Mouse (Mus musculus) limb, embryonic 14.5 days (tissue): ENCODE results near the gene Pold4. TPM values are rescaled to one million over a fixed set of nuclear protein-coding genes. Genes with fewer than 3 reads are reported as not detected.

ENCODE experiments used
- ATAC-seq: fragments of 200-750 bp; cut with Nextera tagmentation; 2 replicates; pipeline ENCODE4 v1.8.0; 2017; ENCODE audit warnings: low read depth, moderate number of reproducible peaks, moderate TSS enrichment; ENCODE audit not compliant: low FRiP score
- DNase-seq: peaks from one replicate; pipeline ENCODE4 v3.0.0-alpha.2; 2015; ENCODE audit warnings: low spot score
- H3K27ac ChIP-seq: fragments of 300-500 bp; sonication (generic); replicated peaks from 2 replicates; pipeline ENCODE4 v1.5.1; 2014; ENCODE audit warnings: low read depth, mild to moderate bottlenecking, low read length, moderate library complexity, mixed read lengths
- H3K27me3 ChIP-seq: fragments of 300-500 bp; sonication (generic); 2 replicates; pipeline ENCODE4 v1.6.1; 2014; ENCODE audit warnings: low read length, mixed read lengths; ENCODE audit not compliant: control insufficient read depth, insufficient read depth
- H3K36me3 ChIP-seq: fragments of 300-500 bp; sonication (generic); 2 replicates; pipeline ENCODE4 v1.6.1; 2014; ENCODE audit warnings: mild to moderate bottlenecking, low read length, moderate library complexity, mixed read lengths; ENCODE audit not compliant: control insufficient read depth, insufficient read depth
- H3K4me1 ChIP-seq: fragments of 300-500 bp; sonication (generic); 2 replicates; pipeline ENCODE4 v1.6.1; 2014; ENCODE audit warnings: antibody characterized with exemption, low read length, mixed read lengths; ENCODE audit not compliant: control insufficient read depth, insufficient read depth
- H3K4me2 ChIP-seq: fragments of 300-500 bp; sonication (generic); replicated peaks from 2 replicates; pipeline ENCODE4 v1.6.1; 2014; ENCODE audit warnings: low read depth, mild to moderate bottlenecking, low read length, moderate library complexity; ENCODE audit not compliant: severe bottlenecking
- H3K4me3 ChIP-seq: fragments of 300-500 bp; sonication (generic); replicated peaks from 2 replicates; pipeline ENCODE4 v1.5.1; 2014; ENCODE audit warnings: low read length
- H3K9ac ChIP-seq: fragments of 300-500 bp; sonication (generic); 2 replicates; pipeline ENCODE4 v1.6.1; 2014; ENCODE audit warnings: mild to moderate bottlenecking, low read depth, low read length, moderate library complexity; ENCODE audit not compliant: severe bottlenecking
- H3K9me3 ChIP-seq: fragments of 300-500 bp; sonication (generic); 2 replicates; pipeline ENCODE4 v1.6.1; 2016; ENCODE audit warnings: low read length; ENCODE audit not compliant: control insufficient read depth
- POLR2A ChIP-seq: fragments of 200-500 bp; IDR thresholded peaks from 2 replicates; pipeline ENCODE4 v1.8.0; 2012; ENCODE audit warnings: inconsistent platforms, mild to moderate bottlenecking, moderate library complexity, borderline replicate concordance; ENCODE audit not compliant: insufficient read depth, insufficient read length; ENCODE audit errors: extremely low read depth
- WGBS: fragments of 180-500 bp; shearing (Covaris S2); extraction: QIAGEN DNeasy Blood & Tissue Kit; methylation state at CpG from one replicate; pipeline ENCODE4 v1.1.7; 2014; 5-methylcytosine and 5-hydroxymethylcytosine counted together
- polyA plus RNA-seq, 2 experiments: library from polyadenylated mRNA; depleted of rRNA in 1 of 2; stranded (reverse) in 1 of 2; unstranded in 1 of 2; fragments of >200 nt; fragmentation: Nextera tagmentation in 1 of 2; extraction: Ambion mirVana in 1 of 2; gene quantifications; 2 replicates each; pipeline versions ENCODE4 v1.2.1 to v1.2.3; 2012 to 2014

The Pold4 gene
- polyA plus RNA-seq, 2 experiments, result 26.5 to 48.0 TPM

DNA sequence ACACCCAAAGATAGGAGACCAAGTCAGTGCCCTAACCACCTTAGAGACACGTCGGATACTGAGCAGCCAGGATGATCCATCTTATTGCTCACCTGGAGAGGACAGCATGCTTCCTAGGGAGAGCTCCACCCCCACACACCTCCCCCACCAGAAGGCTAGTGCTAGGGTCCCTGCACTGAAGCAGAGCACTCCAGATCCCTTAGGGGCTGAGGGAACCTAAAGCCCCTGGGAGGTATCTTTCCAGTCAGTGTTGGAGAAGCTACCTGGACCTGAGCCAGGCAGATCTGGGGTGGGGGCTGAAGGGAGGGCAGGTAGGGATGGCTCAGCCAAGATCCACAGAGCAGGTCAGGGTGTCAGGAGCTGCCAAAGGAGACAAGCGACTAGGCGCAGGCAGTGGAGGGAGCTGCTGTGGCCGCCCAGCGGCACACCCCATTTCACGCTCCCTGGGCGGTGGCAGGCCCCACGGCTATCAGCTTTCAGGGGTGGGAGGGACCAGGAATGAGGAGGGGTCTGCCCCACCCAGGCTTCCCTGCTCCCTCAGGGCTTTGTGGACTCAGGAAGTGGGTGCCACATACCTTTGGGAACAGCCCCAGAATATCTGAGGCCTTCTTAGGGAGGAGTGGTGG is 2.1 kb upstream of the Pold4 start:
- no peak for ATAC-seq
- H3K27ac ChIP-seq, result no peak overlapping the region
- 33% methylated on average over 9 of the region's 9 CpGs for WGBS

DNA sequence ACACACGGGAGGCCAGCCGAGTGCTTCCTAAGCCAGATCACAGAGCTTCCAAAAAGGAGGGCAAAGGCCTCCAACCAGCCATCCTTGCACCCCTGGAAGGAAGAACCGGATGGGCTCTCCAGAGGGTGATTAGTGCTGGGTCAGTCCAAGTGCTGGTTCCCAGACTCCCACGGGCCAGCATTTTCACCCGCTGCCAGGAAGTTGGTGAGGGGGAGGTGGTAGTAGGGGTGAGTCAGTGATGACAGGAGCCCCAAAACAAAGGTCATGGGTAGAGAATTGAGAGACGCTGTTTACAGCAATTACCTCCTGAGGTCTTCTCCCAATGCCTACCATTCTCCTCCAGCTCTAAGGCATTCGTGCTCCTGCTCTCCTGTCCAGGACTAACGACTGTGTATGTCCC is 1.3 kb upstream of the Pold4 start:
- ATAC-seq, result no peak
- no peak overlapping the region for H3K4me3 ChIP-seq
- no peak for DNase-seq
- 69% methylated on average over 8 of the region's 8 CpGs for WGBS
- H3K9ac ChIP-seq, result no peak overlapping the region
- H3K4me1 ChIP-seq, result peaks cover 9% of the 10 kb centered on the region; the same call in 1 of the 2 replicates
- H3K27ac ChIP-seq, result no peak overlapping the region
- no peaks in the 10 kb centered on the region for H3K9me3 ChIP-seq
- H3K36me3 ChIP-seq, result no peaks in the 10 kb centered on the region
- no peak for TF ChIP-seq POLR2A
- no peak overlapping the region for H3K4me2 ChIP-seq
- no peaks in the 10 kb centered on the region for H3K27me3 ChIP-seq

More for the DNA sequence above, 2.1 kb upstream of the Pold4 start:
- Histone ChIP-seq H3K9ac (no peak overlapping the region), H3K9me3 (no peaks in the 10 kb centered on the region), H3K4me2 (no peak overlapping the region), H3K4me3 (no peak overlapping the region), H3K4me1 (peaks cover 9% of the 10 kb centered on the region; the same call in 1 of the 2 replicates), H3K36me3 (no peaks in the 10 kb centered on the region), H3K27me3 (no peaks in the 10 kb centered on the region)
- TF ChIP-seq POLR2A, result no peak
- no peak for DNase-seq

DNA sequence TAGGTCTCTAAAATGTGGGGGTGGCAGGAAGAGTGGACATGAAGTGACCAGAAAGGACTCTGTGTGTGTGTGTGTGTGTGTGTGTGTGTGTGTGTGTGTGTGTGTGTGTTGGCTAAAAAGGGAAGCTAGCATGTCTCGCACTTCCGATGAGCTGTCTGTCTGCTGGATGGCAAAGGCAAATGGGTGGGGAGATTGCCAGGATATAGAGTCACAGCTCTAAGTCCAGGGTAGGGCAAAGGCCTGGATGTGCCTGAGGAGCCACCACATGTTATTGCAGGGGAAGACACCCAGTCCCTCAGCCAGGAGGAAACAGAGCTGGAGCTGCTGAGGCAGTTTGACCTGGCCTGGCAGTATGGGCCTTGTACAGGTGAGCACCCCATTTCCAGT is 480 bp downstream of the Pold4 start:
- WGBS, result 36% methylated on average over 2 of the region's 2 CpGs
- no peak for TF ChIP-seq POLR2A
- Histone ChIP-seq H3K4me3 (peak overlapping the region; percentile 53), H3K27me3 (no peaks in the 10 kb centered on the region), H3K9ac (peak overlapping the region; percentile 61), H3K27ac (peak overlapping the region; percentile 27; the same call in 1 of the 2 replicates), H3K4me1 (peaks cover 9% of the 10 kb centered on the region; the same call in 1 of the 2 replicates), H3K9me3 (no peaks in the 10 kb centered on the region), H3K36me3 (no peaks in the 10 kb centered on the region), H3K4me2 (peak overlapping the region; percentile 81)
- no peak for DNase-seq
- no peak for ATAC-seq

DNA sequence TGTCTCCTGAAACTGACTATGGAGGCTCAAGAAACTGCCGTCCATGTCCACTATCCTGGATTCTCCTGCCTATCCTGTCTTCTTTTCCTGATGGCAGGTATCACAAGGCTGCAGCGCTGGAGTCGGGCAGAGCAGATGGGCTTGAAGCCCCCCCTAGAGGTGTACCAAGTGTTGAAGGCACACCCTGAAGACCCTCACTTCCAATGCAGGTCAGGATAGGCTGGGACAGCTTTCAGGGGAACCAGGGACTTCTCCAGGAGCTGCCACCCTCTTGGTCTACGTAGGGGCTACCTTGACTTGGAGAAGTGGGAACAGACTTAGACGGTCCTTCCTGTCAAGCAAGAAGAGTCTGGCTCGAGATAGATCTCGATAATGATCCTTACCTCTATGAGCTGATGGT is 952 bp downstream of the Pold4 start:
- no peak for TF ChIP-seq POLR2A
- 79% methylated on average over 7 of the region's 7 CpGs for WGBS
- Histone ChIP-seq H3K4me2 (no peak overlapping the region), H3K9me3 (no peaks in the 10 kb centered on the region), H3K4me1 (peaks cover 9% of the 10 kb centered on the region; the same call in 1 of the 2 replicates), H3K27ac (no peak overlapping the region), H3K9ac (no peak overlapping the region), H3K4me3 (no peak overlapping the region), H3K36me3 (no peaks in the 10 kb centered on the region), H3K27me3 (no peaks in the 10 kb centered on the region)
- DNase-seq (no peak), ATAC-seq (no peak)

DNA sequence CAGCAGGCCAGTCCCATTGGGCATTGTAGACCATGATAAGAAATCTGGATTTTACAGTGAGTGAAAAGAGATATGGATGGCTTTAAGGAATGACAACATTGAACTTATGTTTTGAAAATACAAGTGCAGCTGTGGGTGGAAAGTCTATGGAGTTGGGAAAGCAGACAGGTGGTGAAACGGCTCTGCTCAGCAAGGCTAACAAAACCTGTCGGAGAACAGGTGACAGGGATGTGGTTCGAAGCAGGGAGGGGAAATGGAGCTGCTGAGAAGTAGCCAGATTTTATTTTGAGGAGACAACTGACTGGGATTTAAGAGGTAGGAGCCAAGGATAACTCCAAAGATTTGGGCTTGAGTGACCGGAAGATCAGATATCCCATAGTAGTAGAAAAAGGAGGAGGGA is 2.8 kb downstream of the Pold4 start:
- DNase-seq, result no peak
- H3K4me1 ChIP-seq, result peaks cover 9% of the 10 kb centered on the region; the same call in 1 of the 2 replicates
- no peak overlapping the region for H3K4me2 ChIP-seq
- H3K36me3 ChIP-seq, result no peaks in the 10 kb centered on the region
- WGBS, result 65% methylated on average over 4 of the region's 4 CpGs
- no peaks in the 10 kb centered on the region for H3K9me3 ChIP-seq
- no peak overlapping the region for H3K9ac ChIP-seq
- ATAC-seq, result no peak
- no peak for TF ChIP-seq POLR2A
- no peaks in the 10 kb centered on the region for H3K27me3 ChIP-seq
- H3K27ac ChIP-seq, result no peak overlapping the region
- no peak overlapping the region for H3K4me3 ChIP-seq
